Mouse (Mus musculus) bone marrow, adult 2 months (tissue): Measurements from ENCODE around the gene P2ry12.

Experiments
- CTCF ChIP-seq: fragments of 200-500 bp; IDR thresholded peaks from 2 replicates; pipeline ENCODE4 v1.5.1; 2011; ENCODE audit warnings: low read length, control low read depth; ENCODE audit not compliant: control insufficient read depth, insufficient read depth
- POLR2A ChIP-seq: fragments of 200-500 bp; IDR thresholded peaks from 2 replicates; pipeline ENCODE4 v1.6.1; 2011; ENCODE audit warnings: low read depth, mild to moderate bottlenecking, control low read depth, low read length, borderline replicate concordance; ENCODE audit not compliant: control insufficient read depth

DNA sequence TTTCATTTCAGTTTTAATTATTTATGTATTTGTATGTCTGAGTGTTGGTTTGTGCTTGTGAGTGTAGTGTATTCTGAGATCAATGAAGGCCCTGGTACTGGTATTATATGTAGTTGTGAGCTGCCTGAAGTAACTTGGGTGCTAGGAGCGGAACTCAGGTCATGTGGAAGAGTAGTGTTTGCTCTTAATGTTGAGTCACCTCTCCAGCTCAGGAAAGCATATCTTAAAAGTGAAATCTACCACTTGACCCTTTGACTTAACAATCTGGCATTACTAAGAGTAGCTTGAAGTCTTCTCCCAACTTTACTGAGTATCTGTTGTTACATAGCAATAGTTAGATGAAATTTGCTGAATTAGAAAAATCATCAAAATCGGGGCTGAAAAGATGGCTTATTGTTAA is 42.8 kb upstream of the P2ry12 start:
- TF ChIP-seq POLR2A (no peak), CTCF (no peak)
